Mouse (Mus musculus) MEL (cell line): ENCODE data around the gene Tbcb. TPM values are rescaled to one million over a fixed set of nuclear protein-coding genes. Genes with fewer than 3 reads are reported as not detected.

Experiments
- DNase-seq: peaks from one replicate; pipeline ENCODE4 v3.0.0; 2011; ENCODE audit warnings: low read depth, low spot score
- H3K27ac ChIP-seq: 2 replicates; pipeline ENCODE4 v1.5.1; 2012; ENCODE audit warnings: low read depth, mild to moderate bottlenecking, control low read depth, low read length, moderate library complexity; ENCODE audit not compliant: control insufficient read depth
- H3K27me3 ChIP-seq, 2 experiments: fragments of 150-350 bp in 1 of 2; sonication (generic) in 1 of 2; 2 replicates each; pipeline ENCODE4 v1.6.1; 2012; ENCODE audit warnings: low read length in 2 of 2, mild to moderate bottlenecking in 2 of 2, improper control_type of control experiment in 1 of 2, moderate library complexity in 1 of 2; ENCODE audit not compliant: insufficient read depth in 2 of 2, control insufficient read depth in 1 of 2
- H3K36me3 ChIP-seq, 2 experiments: 2 replicates each; pipeline ENCODE4 v1.6.1; 2012 to 2014; ENCODE audit warnings: low read length in 2 of 2, improper control_type of control experiment in 1 of 2, inconsistent platforms in 1 of 2, mild to moderate bottlenecking in 1 of 2; ENCODE audit not compliant: insufficient read depth in 2 of 2, control insufficient read depth in 1 of 2
- H3K4me1 ChIP-seq, 2 experiments: fragments of 150-350 bp in 1 of 2; sonication (generic) in 1 of 2; 2 replicates each; pipeline ENCODE4 v1.6.1; 2012; ENCODE audit warnings: low read length in 2 of 2, improper control_type of control experiment in 1 of 2, mild to moderate bottlenecking in 1 of 2; ENCODE audit not compliant: insufficient read depth in 2 of 2, control insufficient read depth in 1 of 2
- H3K4me3 ChIP-seq, 2 experiments: fragments of 150-350 bp in 1 of 2; sonication (generic) in 1 of 2; 2 replicates each; pipeline ENCODE4 v1.5.1; 2012; ENCODE audit warnings: low read depth in 2 of 2, low read length in 2 of 2, mild to moderate bottlenecking in 2 of 2, moderate library complexity in 2 of 2, control low read depth in 1 of 2, improper control_type of control experiment in 1 of 2; ENCODE audit not compliant: control insufficient read depth in 1 of 2, insufficient read depth in 1 of 2
- H3K79me2 ChIP-seq: 2 replicates; pipeline ENCODE4 v1.6.1; 2012; ENCODE audit warnings: mild to moderate bottlenecking, low read length, moderate library complexity; ENCODE audit not compliant: control insufficient read depth, poor library complexity, insufficient read depth
- H3K9ac ChIP-seq: 2 replicates; pipeline ENCODE4 v1.6.1; 2012; ENCODE audit warnings: low read depth, mild to moderate bottlenecking, control low read depth, low read length, moderate library complexity; ENCODE audit not compliant: control insufficient read depth, poor library complexity, severe bottlenecking
- H3K9me3 ChIP-seq: fragments of 150-350 bp; sonication (generic); replicated peaks from 2 replicates; pipeline ENCODE4 v1.6.1; 2012; ENCODE audit warnings: mild to moderate bottlenecking, low read length, improper control_type of control experiment, moderate library complexity; ENCODE audit not compliant: insufficient read depth
- CTCF ChIP-seq, 3 experiments: IDR thresholded peaks in 2 of 3; conservative IDR thresholded peaks in 1 of 3; 2 replicates each; pipeline ENCODE4 v1.5.1; 2011 to 2012; ENCODE audit warnings: low read length in 3 of 3, low read depth in 2 of 3, mild to moderate bottlenecking in 2 of 3, improper control_type of control experiment in 1 of 3, inconsistent platforms in 1 of 3, mixed read lengths in 1 of 3, moderate library complexity in 1 of 3; ENCODE audit not compliant: control insufficient read depth in 1 of 3, insufficient read depth in 1 of 3, poor library complexity in 1 of 3, severe bottlenecking in 1 of 3
- ELF1 ChIP-seq: IDR thresholded peaks from 2 replicates; pipeline ENCODE4 v1.6.1; 2014; ENCODE audit warnings: low read depth, mild to moderate bottlenecking, inconsistent platforms, low read length, improper control_type of control experiment, moderate library complexity
- GATA1 ChIP-seq: IDR thresholded peaks from 2 replicates; pipeline ENCODE4 v1.6.1; 2011; ENCODE audit warnings: low read depth, low read length, improper control_type of control experiment
- MEF2A ChIP-seq: IDR thresholded peaks from 2 replicates; pipeline ENCODE4 v1.6.1; 2014; ENCODE audit warnings: low read depth, mild to moderate bottlenecking, inconsistent platforms, low read length, improper control_type of control experiment; ENCODE audit not compliant: poor library complexity, insufficient replicate concordance, severe bottlenecking; ENCODE audit errors: extremely low read depth
- MYC ChIP-seq: IDR thresholded peaks from 2 replicates; pipeline ENCODE4 v1.6.1; 2011; ENCODE audit warnings: low read depth, mild to moderate bottlenecking, low read length, improper control_type of control experiment, moderate library complexity
- NELFE ChIP-seq: IDR thresholded peaks from 2 replicates; pipeline ENCODE4 v1.6.1; 2011; ENCODE audit warnings: low read depth, low read length, improper control_type of control experiment
- NRF1 ChIP-seq: IDR thresholded peaks from 2 replicates; pipeline ENCODE4 v1.6.1; 2014; ENCODE audit warnings: low read depth, mild to moderate bottlenecking, inconsistent platforms, low read length, improper control_type of control experiment, moderate library complexity; ENCODE audit not compliant: poor library complexity, insufficient read depth, severe bottlenecking
- POLR2AphosphoS2 ChIP-seq: IDR thresholded peaks from 2 replicates; pipeline ENCODE4 v1.6.1; 2011; ENCODE audit warnings: low read length, improper control_type of control experiment
- POLR2AphosphoS5 ChIP-seq: IDR thresholded peaks from 2 replicates; pipeline ENCODE4 v1.6.1; 2012; ENCODE audit warnings: low read depth, borderline replicate concordance, mild to moderate bottlenecking, inconsistent platforms, low read length, moderate library complexity, mixed read lengths
- RAD21 ChIP-seq: IDR thresholded peaks from 2 replicates; pipeline ENCODE4 v1.6.1; 2011; ENCODE audit warnings: mild to moderate bottlenecking, low read depth, low read length, improper control_type of control experiment
- RCOR1 ChIP-seq: IDR thresholded peaks from 2 replicates; pipeline ENCODE4 v1.6.1; 2012; ENCODE audit warnings: low read depth, mild to moderate bottlenecking, inconsistent platforms, low read length, improper control_type of control experiment
- SMC3 ChIP-seq: IDR thresholded peaks from 2 replicates; pipeline ENCODE4 v1.6.1; 2011; ENCODE audit warnings: low read depth, low read length, improper control_type of control experiment
- TAL1 ChIP-seq: IDR thresholded peaks from 2 replicates; pipeline ENCODE4 v1.6.1; 2012; ENCODE audit warnings: mild to moderate bottlenecking, inconsistent platforms, low read length, moderate library complexity, mixed read lengths
- TBP ChIP-seq: IDR thresholded peaks from 2 replicates; pipeline ENCODE4 v1.8.0; 2011; ENCODE audit warnings: low read depth, low read length, improper control_type of control experiment
- USF2 ChIP-seq, 2 experiments: IDR thresholded peaks; 2 replicates each; pipeline ENCODE4 v1.6.1; 2011 to 2012; ENCODE audit warnings: improper control_type of control experiment in 2 of 2, low read length in 2 of 2, borderline replicate concordance in 1 of 2, inconsistent platforms in 1 of 2, low read depth in 1 of 2, mild to moderate bottlenecking in 1 of 2; ENCODE audit not compliant: insufficient read depth in 1 of 2
- polyA plus RNA-seq, 2 experiments: library from polyadenylated mRNA; stranded (reverse) in 1 of 2; unstranded in 1 of 2; fragments of >175 nt in 1 of 2; fragments of >200 nt in 1 of 2; gene quantifications; 2 replicates each; pipeline versions ENCODE4 v1.2.1 to v1.2.4; 2012; ENCODE audit warnings: low replicate concordance in 2 of 2, low read depth in 1 of 2; ENCODE audit not compliant: insufficient read length in 2 of 2, insufficient read depth in 1 of 2, missing spikeins in 1 of 2
- total RNA-seq: library from RNA; depleted of rRNA; stranded (reverse); fragments of 300-350 nt; gene quantifications from 2 replicates; pipeline ENCODE4 v1.2.3, GENCODE M21; 2012

The Tbcb gene
- total and polyA plus RNA-seq, 3 experiments, result 54.8 to 72.6 TPM; not detected in 1

- Histone ChIP-seq H3K4me3 (no peak overlapping the region), H3K27ac (no peak overlapping the region), H3K27me3 (no peaks in the 10 kb centered on the region), H3K9ac (no peak overlapping the region), H3K9me3 (no peaks in the 10 kb centered on the region), H3K4me1 (no peaks in the 10 kb centered on the region; a peak in 1 of 4 replicates), H3K79me2 (no peaks in the 10 kb centered on the region), H3K36me3 (peaks cover 0 to 2% of the 10 kb centered on the region in 2 experiments; a peak in 1 of 4 replicates)
- TF ChIP-seq ELF1 (no peak), RCOR1 (no peak), SMC3 (no peak), MYC (no peak), RAD21 (no peak), NELFE (no peak), CTCF (IDR thresholded peaks at IDR 0.05 in 2 of 3, conservative IDR thresholded peaks at IDR 0.05 in 1 of 3; ENCODE audit: control insufficient read depth in 1 of 3, insufficient read depth in 1 of 3, low read depth in 2 of 3, low read length in 3 of 3, poor library complexity in 1 of 3, severe bottlenecking in 1 of 3) (no peak), USF2 (IDR thresholded peaks at IDR 0.05; ENCODE audit: borderline replicate concordance in 1 of 2, insufficient read depth in 1 of 2, low read depth in 1 of 2, low read length in 2 of 2) (no peak), POLR2AphosphoS2 (no peak), TAL1 (no peak)
- no peak for DNase-seq
Observed at GRCm38 (mm10) chr7:30219293-30220007, 12.6 kb downstream of the Tbcb start.

- no peak for TF ChIP-seq NRF1
- TF ChIP-seq MEF2A, result no peak
- no peak for TF ChIP-seq POLR2AphosphoS5
- TF ChIP-seq TBP, result no peak
- no peak for TF ChIP-seq GATA1
- no peak for TF ChIP-seq NELFE
- Histone ChIP-seq H3K79me2 (no peaks in the 10 kb centered on the region), H3K4me1 (no peaks in the 10 kb centered on the region; a peak in 1 of 4 replicates), H3K4me3 (no peak overlapping the region), H3K27me3 (no peaks in the 10 kb centered on the region), H3K9ac (no peak overlapping the region), H3K9me3 (no peaks in the 10 kb centered on the region), H3K36me3 (peaks cover 0 to 1% of the 10 kb centered on the region in 2 experiments; a peak in 1 of 4 replicates), H3K27ac (no peak overlapping the region)
- DNase-seq, result no peak
Observed at GRCm38 (mm10) chr7:30217277-30217676, 14.8 kb downstream of the Tbcb start.
